Mouse (Mus musculus): ENCODE measurements around the gene Mapt.
A peak's percentile ranks its signal among the peaks of the same experiment; 100 is the strongest.

DNA sequence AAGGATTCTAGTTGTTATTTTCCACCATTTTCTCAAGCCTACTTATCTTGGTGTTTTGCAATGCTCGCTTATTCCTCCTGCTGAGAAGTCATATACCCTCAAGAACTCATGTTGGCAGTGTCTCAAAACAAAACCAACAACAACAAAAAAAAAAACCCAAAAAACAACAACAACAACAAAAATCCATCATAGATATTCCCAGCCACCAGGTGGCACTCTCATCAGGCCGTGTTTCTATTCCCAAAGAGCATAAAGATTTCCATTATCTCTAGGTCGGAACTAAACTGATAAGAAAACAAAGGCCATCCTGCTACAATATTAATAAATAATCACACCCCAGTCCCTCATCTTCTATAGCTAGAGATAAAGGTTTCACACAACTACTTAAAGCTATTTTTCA lies 115.7 kb downstream of the Mapt start:
- TF ChIP-seq CTCF (IDR thresholded peaks at IDR 0.05; ENCODE audit: insufficient read depth, low read length) (0 out of 2 replicates have a peak, but pooled peaks have one; percentile 5), POLR2A (IDR thresholded peaks at IDR 0.05; ENCODE audit: borderline replicate concordance, extremely low read depth, low read depth, low read length) (no peak)
